Mouse (Mus musculus): ENCODE results near the gene Tmem248.
A peak's percentile ranks its signal among the peaks of the same experiment; 100 is the strongest.

Gene Tmem248

GRCm38 (mm10) chr5:130216781-130217180 is at the start of gene Tmem248:
TSS of gene Tmem248 (plus strand) at chr5:130217081.
- DNase-seq: no peak

DNA sequence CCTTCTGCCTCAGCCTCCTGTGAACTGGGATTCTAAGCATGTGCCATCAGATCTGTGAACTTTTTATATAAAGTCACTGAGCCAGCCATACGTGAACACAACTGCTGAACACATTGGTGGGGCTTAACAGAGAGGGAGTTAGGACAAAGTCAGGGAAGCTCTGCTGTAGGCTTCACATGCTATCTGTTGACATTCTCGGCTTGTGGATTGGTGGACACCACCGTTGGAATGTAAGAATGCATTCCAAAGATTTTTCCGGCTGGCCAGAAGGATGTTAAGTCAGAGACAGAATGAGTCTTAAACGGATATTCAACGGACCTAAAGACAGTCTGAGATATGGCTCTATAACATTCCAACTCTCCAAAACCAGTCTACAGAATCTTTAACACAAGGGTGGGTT is 47.8 kb upstream of the Tmem248 start:
- no peak for DNase-seq

DNA sequence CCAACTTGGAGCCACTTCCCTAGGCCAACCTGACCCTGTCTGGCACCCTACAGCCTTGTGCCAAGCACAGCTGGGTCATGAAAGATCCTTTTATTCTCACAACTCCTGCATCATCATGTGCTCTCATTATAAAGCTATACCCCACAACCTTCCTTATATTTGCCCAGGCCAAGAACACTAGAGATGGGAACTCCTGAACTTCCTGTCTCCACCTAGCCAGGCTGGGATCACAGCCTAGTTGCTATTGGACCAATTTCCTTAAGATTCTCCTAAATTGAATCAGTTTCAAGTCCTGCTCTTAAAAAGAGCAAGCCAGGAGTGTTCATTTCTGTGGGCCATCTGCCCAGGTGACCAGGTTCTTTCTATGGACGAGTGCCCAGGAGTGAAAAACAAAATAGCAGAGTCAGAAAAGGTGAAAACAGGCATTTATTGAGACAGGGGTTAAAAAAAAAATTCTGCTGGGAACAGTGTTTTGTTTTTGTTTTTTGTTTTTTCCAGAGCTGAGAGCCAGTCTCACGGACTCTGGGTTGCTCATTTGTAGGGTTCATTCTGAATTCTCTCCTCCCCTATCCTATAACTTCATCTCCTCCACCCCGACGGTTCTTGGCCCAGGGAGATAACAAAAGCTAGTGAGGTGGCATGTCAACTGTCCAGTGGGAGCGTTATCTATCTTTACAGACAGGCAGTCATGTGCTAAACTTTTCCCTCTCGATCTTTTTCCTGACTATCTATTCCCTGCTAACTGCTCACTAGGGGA is 46.0 kb upstream of the Tmem248 start:
- peak in 1 of 2 experiments; percentile 21 for DNase-seq

GRCm38 (mm10) chr5:130171423-130171954 is 45.4 kb upstream of the Tmem248 start, which contains the start of gene Rabgef1:
TSS of gene Rabgef1 (plus strand) at chr5:130171798.
- peak; percentile 94 to 96 for DNase-seq

GRCm38 (mm10) chr5:130171956-130172601 is 44.8 kb upstream of the Tmem248 start:
- no peak for DNase-seq

- no peak for DNase-seq
These were observed 43.9 kb upstream of the Tmem248 start for GRCm38 (mm10) chr5:130173012-130173411.

DNA sequence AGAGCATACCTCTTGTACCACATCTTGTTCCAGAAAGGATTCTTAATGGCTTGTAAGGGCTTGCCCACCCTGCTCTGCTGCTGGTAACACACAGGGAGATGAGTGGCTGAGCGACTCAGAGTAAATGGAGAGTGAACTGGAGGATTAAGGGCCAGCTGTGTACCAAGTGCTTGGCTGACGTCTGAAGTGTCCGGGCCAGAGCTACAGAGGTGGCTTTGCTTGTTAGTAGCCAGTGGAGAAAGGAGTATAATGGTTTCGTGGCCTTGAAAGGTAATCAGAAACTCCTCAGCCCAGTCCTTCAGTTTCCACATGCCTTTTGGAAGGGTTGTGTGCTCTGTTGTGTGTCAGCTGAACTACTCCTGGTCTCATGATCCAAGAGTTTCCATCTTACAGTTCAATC is 39.0 kb upstream of the Tmem248 start:
- no peak for DNase-seq

DNA sequence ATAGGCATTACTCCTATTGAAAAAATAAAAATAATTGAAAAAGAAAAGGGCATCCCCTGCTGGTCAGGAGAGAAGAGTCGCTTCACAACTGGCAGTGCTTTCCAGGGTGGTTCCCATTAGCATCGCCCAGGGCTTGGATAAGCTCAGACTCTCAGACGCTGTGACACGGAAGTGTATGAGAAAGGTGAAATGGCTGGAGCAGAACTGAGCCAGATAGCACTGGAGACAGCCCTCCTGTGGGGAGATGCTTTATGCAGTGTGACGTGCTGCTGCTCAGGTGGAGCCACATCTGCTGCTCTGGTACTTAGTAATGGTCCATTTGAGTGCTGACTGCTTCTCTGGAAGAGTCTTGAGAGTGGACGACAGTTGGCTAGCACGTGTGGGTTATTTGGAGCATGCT is 36.5 kb upstream of the Tmem248 start:
- no peak for DNase-seq

DNA sequence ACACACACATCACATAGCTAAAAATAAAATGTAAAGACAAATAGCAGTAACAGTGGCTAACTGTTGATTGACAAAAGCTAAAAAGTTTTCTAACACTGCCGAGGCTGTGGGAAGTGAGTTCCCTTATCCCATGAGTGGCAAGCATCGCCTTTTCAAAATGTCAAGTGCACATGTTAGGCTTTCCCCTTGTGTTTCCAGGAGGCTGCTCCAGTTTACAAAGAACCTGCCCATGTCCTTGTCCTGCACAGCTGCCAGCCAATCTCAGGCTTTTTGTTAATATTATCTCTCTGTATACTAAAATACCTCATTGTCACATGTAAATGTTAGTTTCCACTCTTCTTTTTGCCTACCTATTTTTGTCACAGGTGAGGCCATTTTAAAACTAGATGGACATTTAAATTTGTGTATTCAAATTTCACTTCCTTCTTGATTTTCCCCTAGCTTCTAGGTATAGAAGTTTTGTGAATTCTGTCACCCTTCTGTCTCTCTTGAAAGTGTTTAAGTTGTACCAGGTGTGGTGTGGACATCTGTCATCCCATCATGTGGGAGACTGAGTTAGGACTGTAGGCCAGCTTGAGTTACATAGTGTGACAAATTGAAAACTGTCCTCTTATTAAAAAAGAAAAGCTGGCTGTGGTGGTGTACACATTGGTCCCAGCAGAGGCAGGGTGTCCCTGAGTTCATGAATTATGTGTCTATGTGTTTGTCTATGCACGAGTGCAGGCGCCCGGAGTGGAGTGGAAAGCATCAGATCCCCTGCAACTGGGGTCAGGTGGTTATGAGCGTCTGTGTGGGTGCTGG is 34.9 kb upstream of the Tmem248 start:
- no peak for DNase-seq

DNA sequence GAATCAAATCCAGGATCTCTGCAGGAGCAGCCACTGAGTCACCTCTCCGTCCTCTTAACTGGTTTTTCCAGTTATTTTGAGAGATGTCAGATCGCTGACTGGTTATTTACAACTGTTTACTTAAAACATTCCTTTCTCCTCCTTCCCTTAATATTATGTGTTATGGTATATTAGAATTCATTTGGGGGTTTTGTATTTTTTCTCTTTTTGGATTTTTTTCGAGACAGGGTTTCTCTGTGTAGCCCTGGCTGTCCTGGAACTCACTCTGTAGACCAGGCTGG is 34.4 kb upstream of the Tmem248 start:
- no peak for DNase-seq

GRCm38 (mm10) chr5:130184193-130184856 is 32.6 kb upstream of the Tmem248 start:
- no peak for DNase-seq

DNA sequence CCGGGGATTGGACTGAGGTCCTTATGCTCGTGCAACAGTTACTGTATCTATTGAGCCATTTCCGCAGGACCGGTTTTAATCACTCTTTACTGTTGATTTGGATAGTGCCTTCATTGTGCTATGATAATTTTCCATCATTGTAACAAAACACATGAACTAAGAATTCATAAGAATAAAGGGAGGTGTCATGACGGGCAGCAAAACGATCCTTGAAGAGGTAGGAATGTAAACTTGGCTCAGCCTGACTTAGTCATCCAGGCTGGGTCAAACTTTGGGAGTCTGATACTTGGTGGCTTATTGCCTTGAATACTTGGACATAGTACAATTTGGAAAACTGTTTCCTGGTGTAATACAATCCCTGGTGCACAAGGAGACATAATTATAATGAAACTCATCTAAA is 31.6 kb upstream of the Tmem248 start:
- DNase-seq: no peak

- peak; percentile 20 for DNase-seq
These were observed 29.5 kb upstream of the Tmem248 start for GRCm38 (mm10) chr5:130187383-130187782.

DNA sequence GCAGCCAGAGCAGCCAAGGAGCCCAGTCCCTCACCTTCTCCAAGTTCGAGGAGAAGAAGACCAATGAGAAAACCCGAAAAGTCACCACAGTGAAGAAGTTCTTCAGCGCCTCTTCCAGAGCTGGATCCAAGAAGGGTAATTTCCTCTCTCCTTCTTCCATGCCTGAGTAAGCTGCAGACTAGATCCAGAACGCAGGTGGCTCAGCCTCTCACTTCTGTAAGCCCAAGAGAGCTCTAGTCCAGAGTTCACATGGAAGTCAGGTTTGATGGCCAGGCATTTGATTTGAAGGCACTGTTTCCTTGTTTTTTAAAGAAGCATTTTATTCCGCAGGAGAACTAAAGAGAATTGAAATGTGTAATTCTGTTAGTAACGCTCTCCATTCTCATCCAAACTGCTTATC is 26.0 kb upstream of the Tmem248 start:
- DNase-seq: no peak

GRCm38 (mm10) chr5:130191865-130192264 is 25.0 kb upstream of the Tmem248 start:
- no peak for DNase-seq

DNA sequence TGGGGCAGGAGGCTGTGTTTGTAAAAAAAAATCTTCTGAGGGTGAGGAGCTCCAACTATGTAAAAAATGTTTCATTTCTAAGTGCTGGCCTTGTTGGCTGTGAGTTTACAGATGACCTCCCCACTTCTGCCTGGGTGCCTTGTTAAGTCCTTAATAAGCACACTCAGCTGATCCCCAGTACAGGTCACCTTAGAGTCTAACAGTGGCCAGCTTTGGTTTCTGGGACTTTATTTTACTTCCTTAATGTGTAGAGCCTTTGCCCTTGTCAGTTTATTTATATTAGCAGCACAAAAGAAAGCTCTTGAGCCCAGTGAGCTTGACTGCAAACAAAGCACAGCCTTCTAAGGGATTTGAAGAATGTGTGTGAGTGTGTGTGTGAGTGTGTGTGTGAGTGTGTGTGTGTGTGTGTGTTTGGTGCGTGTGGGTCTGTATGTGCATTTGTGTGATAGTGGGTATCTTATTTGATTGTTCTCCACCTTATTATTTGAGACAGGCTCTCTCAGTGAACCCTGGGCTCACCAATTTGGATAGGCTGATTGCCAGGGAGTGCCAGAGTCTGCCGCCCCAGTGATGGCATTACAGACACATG is 24.4 kb upstream of the Tmem248 start:
- DNase-seq: no peak

DNA sequence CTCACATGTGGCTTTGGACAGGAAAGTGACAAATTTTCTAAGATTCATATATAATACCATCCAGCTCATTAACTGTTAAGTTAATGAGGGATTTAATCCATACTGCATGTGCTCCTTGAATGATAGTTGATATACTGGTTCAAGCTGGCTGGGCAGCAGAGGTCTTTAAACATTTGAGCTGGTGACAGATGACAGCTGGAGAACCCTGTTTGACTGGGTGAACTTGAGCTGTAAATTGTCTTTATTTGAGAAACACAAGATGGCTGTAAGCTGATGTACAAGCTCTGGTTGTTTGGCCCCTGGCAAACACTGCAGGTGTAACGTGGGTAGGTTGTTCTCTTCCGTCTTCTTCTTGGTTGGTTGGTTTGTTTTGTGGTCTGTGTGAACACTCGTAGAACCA is 23.1 kb upstream of the Tmem248 start:
- no peak for DNase-seq

DNA sequence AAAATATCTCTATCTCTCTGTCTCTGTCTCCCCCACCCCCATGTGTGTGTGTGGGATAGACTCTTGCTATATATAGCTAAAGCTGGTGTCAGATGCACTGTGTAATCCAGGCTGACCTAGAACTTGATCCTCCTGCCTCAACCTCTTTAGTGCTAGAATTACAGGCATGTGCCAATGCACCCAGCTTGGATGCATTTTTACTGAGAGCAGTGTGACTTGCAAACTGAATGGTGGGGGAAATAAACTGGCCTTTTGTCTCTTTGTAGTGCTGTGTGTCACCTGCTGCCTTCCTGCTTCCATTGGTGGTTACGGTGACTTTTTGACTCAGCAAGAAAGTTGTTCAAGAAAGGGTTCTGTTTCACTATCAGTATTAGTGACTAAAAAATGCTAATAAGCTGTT is 20.6 kb upstream of the Tmem248 start:
- DNase-seq: no peak

DNA sequence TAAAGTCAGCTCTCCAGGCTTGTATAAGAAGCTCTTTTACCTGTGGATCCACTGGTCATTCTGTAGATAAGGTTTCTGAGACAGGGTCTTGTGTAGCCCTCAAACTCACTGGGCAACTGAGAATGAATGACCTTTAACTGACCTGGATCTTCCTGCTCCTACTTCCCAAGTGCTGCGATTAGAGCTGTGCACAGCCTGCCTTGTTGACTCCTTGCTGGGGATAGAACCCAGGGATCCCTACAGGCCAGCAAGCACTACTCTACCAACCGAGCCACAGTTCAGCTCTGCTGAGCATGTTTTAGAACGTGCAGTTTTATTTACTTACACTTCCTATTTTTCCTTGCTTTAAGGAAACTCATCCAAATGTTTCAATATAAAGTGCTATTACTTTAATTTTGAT is 19.4 kb upstream of the Tmem248 start:
- DNase-seq: no peak

DNA sequence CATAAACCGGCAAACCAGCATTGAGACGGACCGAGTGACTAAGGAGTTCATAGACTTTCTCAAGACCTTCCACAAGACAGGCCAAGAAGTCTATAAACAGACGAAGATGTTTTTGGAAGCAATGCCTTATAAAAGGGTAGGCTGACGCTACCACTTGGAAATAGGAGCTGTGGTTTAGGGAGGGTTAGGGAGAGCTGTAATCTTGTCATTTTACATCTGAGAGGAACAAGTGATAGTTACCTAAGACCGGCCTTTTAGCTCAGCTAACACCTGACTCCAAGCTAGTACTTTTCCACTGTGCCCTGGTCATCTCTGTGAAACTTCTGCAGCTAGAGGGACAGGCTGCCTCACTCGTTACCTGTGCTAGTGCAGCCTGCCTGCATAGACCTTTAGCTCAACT is 18.9 kb upstream of the Tmem248 start:
- DNase-seq: no peak

DNA sequence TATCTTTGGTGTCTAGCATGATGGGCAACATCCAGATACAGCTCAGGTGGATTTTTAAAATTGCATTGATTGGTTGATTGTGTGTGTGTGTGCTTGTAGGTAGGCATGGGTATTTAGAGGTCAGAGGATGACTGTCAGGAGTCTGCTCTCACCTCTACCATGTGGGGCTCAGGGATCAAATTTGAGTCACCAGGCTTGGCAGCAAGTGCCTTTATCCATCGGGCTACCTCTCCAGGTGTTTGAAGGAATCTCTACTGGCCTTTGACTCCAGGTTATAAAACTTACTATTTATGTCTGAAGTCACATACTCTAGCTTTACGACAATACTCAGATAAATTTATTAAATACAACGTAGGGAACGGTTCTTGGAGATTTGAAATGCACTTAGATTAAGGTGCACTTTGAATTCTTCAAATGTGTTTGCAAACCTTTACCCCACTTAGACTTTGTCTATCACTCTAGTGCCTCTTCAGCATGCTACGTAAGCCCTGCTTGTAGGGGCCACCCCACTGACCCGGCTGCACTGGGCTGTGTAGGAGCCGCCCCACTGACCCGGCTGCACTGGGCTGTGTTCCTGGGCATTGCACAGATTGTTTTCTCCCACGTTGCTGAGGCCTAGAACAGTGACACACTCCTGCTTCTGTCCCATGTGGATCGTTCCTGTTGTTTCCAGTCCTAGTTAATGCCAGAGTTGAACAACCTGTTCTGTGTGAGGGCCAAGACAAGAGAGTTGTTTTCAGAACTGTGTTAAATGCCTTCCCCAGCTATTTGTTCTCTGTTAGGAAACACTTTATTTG is 16.4 kb upstream of the Tmem248 start:
- DNase-seq: no peak

DNA sequence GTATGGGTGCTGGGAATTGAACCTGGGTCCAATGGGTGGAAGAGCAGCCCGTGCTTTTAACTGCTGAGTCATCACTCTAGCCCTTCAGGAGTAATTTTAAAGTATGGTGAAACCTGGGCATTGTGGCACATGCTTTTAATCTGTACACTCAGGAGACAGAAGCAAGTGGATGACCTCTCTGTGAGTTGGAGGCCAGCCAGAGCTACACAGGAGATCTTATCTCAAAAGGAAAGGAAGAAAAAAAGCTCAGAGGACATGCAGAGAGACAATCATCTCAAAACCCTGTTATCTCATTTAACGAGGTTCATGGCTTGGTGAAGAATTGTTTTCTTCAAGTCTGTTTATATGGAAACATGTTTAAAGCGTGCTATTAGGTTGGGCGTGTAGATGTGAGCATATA is 12.9 kb upstream of the Tmem248 start:
- no peak for DNase-seq

Data from cerebellum, adult 18-20 months (tissue).